Mouse (Mus musculus): ENCODE measurements around the gene Sh3d21.
"Not testable (repeated sequence)": the region's sequence is repeated elsewhere in the genome, so short reads cannot be mapped to it uniquely, and the experiment has no call there.

Sh3d21 gene

GRCm38 (mm10) chr4:126166084-126166483 is 2.8 kb upstream of the Sh3d21 start:
- peak; percentile 79 for DNase-seq

GRCm38 (mm10) chr4:126165092-126165491 is 1.8 kb upstream of the Sh3d21 start:
- DNase-seq = not testable (repeated sequence)

GRCm38 (mm10) chr4:126163685-126164084 is 394 bp upstream of the Sh3d21 start:
- DNase-seq = peak; percentile 75

- DNase-seq = peak; percentile 94
These were observed 686 bp downstream of the Sh3d21 start for GRCm38 (mm10) chr4:126162544-126163066.

- DNase-seq = no peak
These were observed 1.3 kb downstream of the Sh3d21 start for GRCm38 (mm10) chr4:126161986-126162385.

- DNase-seq = no peak
These were observed 1.8 kb downstream of the Sh3d21 start for GRCm38 (mm10) chr4:126161456-126161855.

- DNase-seq = no peak
These were observed 2.3 kb downstream of the Sh3d21 start for GRCm38 (mm10) chr4:126160981-126161380.

GRCm38 (mm10) chr4:126159455-126159854 is 3.8 kb downstream of the Sh3d21 start:
- no peak for DNase-seq

- DNase-seq = no peak
These were observed 5.7 kb downstream of the Sh3d21 start for GRCm38 (mm10) chr4:126157562-126157961.

- no peak for DNase-seq
These were observed 6.7 kb downstream of the Sh3d21 start for GRCm38 (mm10) chr4:126156617-126157016.

GRCm38 (mm10) chr4:126155869-126156268 is 7.4 kb downstream of the Sh3d21 start:
- DNase-seq = no peak

GRCm38 (mm10) chr4:126155183-126155582 is 8.1 kb downstream of the Sh3d21 start:
- peak; percentile 74 for DNase-seq

GRCm38 (mm10) chr4:126152864-126153263 is 10.4 kb downstream of the Sh3d21 start:
- no peak for DNase-seq

- no peak for DNase-seq
These were observed 11.4 kb downstream of the Sh3d21 start for GRCm38 (mm10) chr4:126151701-126152440.

GRCm38 (mm10) chr4:126150949-126151320 is 12.4 kb downstream of the Sh3d21 start:
- no peak for DNase-seq

- peak; percentile 86 for DNase-seq
These were observed 12.9 kb downstream of the Sh3d21 start for GRCm38 (mm10) chr4:126150297-126150948.

GRCm38 (mm10) chr4:126149798-126150197 is 13.5 kb downstream of the Sh3d21 start:
- DNase-seq = no peak

GRCm38 (mm10) chr4:126149041-126149676 is 14.1 kb downstream of the Sh3d21 start:
- DNase-seq = peak; percentile 50

GRCm38 (mm10) chr4:126148161-126148961 is 14.9 kb downstream of the Sh3d21 start:
- peak; percentile 79 for DNase-seq

GRCm38 (mm10) chr4:126147533-126148160 is 15.6 kb downstream of the Sh3d21 start, which contains the start of gene Eva1b:
Gene Eva1b, plus strand, starts transcription at chr4:126147744.
- DNase-seq = peak; percentile 91

- DNase-seq = no peak
These were observed 16.2 kb downstream of the Sh3d21 start for GRCm38 (mm10) chr4:126146974-126147532.

GRCm38 (mm10) chr4:126145396-126145795 is 17.9 kb downstream of the Sh3d21 start:
- peak; percentile 63 for DNase-seq
